Mouse (Mus musculus) stomach, postnatal 0 days (tissue): ENCODE data around the gene Jph3.

Source experiments
- CTCF ChIP-seq: IDR thresholded peaks from 2 replicates; pipeline ENCODE4 v1.5.1; 2016; ENCODE audit warnings: antibody characterized with exemption, low read depth, mild to moderate bottlenecking, moderate library complexity
- EP300 ChIP-seq: optimal IDR thresholded peaks from 2 replicates; pipeline ENCODE3; 2016; ENCODE audit warnings: antibody characterized with exemption

- no peak for TF ChIP-seq CTCF
- TF ChIP-seq EP300, result no peak
Observed at GRCm38 (mm10) chr8:121821770-121822169, 92.3 kb downstream of the Jph3 start.
